Mouse (Mus musculus): ENCODE measurements around the gene Ppp1r1b. TPM values are rescaled to one million over a fixed set of nuclear protein-coding genes. Genes with fewer than 3 reads are reported as not detected.

Gene Ppp1r1b
- polyA plus RNA-seq, 1 experiment from 2014 or later: 60.9 TPM

DNA sequence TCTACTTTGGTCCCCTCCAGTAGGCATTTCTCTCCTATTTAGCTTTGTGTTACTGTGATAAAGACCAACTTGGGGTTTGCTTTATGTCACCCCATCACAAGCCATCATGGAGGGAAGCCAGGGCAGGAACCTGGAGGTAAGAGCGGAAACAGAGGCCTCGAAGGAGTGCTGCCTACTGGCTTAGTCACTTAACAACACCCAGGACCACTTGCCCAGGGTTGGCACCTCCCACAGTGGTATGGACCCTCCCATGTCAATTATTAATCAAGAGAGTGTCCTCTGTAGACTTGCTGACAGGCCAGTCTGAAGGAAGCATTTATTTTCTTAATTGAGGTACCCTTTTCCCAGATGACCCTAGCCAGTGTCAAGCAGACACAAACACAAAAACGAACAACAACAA lies 52.6 kb downstream of the Ppp1r1b start:
- H3K27ac ChIP-seq: peak overlapping the region; percentile 98
- no peaks in the 10 kb centered on the region for H3K27me3 ChIP-seq
- WGBS: 61% methylated on average over 3 of the region's 3 CpGs
- ATAC-seq (replicated peaks; ENCODE audit: insufficient number of reproducible peaks, insufficient read depth, low FRiP score, low read depth): no peak
- H3K9me3 ChIP-seq (replicated peaks): no peaks in the 10 kb centered on the region
- peak overlapping the region; percentile 84 for H3K4me3 ChIP-seq
- H3K4me1 ChIP-seq (replicated peaks): peaks cover 12% of the 10 kb centered on the region
- H3K9ac ChIP-seq: peak overlapping the region; percentile 70
- no peaks in the 10 kb centered on the region; the same call in 1 of the 2 replicates for H3K36me3 ChIP-seq
- peak overlapping the region; percentile 85 for H3K4me2 ChIP-seq

DNA sequence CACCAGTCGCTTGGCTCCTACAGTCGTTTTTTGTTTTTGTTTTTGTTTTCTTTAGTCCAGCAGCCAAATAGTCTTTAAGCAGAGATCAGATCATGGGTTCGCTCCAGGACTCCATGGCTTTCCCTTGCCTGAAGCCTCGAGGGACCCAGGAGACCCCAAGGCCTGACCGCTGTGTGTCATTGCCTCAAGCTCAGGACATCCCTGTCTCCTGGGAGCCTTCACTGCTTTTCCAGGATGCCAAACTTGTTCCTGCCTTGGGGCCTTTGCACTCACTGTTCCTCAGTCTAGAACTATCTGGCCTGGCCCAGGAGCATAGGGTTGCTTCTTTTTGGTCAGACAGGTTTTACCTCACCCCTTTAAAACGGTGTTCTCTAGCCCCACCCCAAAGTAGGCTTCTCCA lies 58.4 kb downstream of the Ppp1r1b start:
- Histone ChIP-seq H3K4me2 (no peak overlapping the region), H3K9ac (no peak overlapping the region), H3K27me3 (no peaks in the 10 kb centered on the region), H3K4me1 (replicated peaks) (peaks cover 19% of the 10 kb centered on the region), H3K27ac (no peak overlapping the region), H3K36me3 (no peaks in the 10 kb centered on the region), H3K4me3 (no peak overlapping the region), H3K9me3 (replicated peaks) (no peaks in the 10 kb centered on the region)
- WGBS: 68% methylated on average over 6 of the region's 6 CpGs
- no peak for ATAC-seq (replicated peaks; ENCODE audit: insufficient number of reproducible peaks, insufficient read depth, low FRiP score, low read depth)

Other genes with a start within 250 kb of the Ppp1r1b start
- gene Fbxl20, start 198.0 kb upstream of the Ppp1r1b start, polyA plus RNA-seq (2015; fragmentation: Nextera tagmentation; extraction: Ambion mirVana): 13.0 and 13.8 TPM in 2 replicates
- gene Med1, start 155.1 kb upstream of the Ppp1r1b start, polyA plus RNA-seq (2015; fragmentation: Nextera tagmentation; extraction: Ambion mirVana): 44.3 and 45.7 TPM in 2 replicates
- gene Cdk12, start 145.3 kb upstream of the Ppp1r1b start, polyA plus RNA-seq (2015; fragmentation: Nextera tagmentation; extraction: Ambion mirVana): 6.1 and 7.0 TPM in 2 replicates
- 0.04 TPM in 1 of 2 replicates, not detected in the other for gene Neurod2, start 18.8 kb upstream of the Ppp1r1b start, polyA plus RNA-seq (2015; fragmentation: Nextera tagmentation; extraction: Ambion mirVana)
- gene Stard3, start 10.0 kb downstream of the Ppp1r1b start, polyA plus RNA-seq (2015; fragmentation: Nextera tagmentation; extraction: Ambion mirVana): 33.9 and 40.5 TPM in 2 replicates
- 154 and 158 TPM in 2 replicates for gene Tcap, start 35.4 kb downstream of the Ppp1r1b start, polyA plus RNA-seq (2015; fragmentation: Nextera tagmentation; extraction: Ambion mirVana)
- 0.52 and 0.57 TPM in 2 replicates for gene Pnmt, start 38.0 kb downstream of the Ppp1r1b start, polyA plus RNA-seq (2015; fragmentation: Nextera tagmentation; extraction: Ambion mirVana)
- 17.0 and 19.3 TPM in 2 replicates for gene Pgap3, start 52.1 kb downstream of the Ppp1r1b start, polyA plus RNA-seq (2015; fragmentation: Nextera tagmentation; extraction: Ambion mirVana)
- gene Erbb2, start 64.1 kb downstream of the Ppp1r1b start, polyA plus RNA-seq (2015; fragmentation: Nextera tagmentation; extraction: Ambion mirVana): 36.1 and 44.2 TPM in 2 replicates
- 98.8 and 108 TPM in 2 replicates for gene Mien1, start 90.6 kb downstream of the Ppp1r1b start, polyA plus RNA-seq (2015; fragmentation: Nextera tagmentation; extraction: Ambion mirVana)
- 1.3 and 5.0 TPM in 2 replicates for gene Grb7, start 98.0 kb downstream of the Ppp1r1b start, polyA plus RNA-seq (2015; fragmentation: Nextera tagmentation; extraction: Ambion mirVana)
- 0.05 and 0.70 TPM in 2 replicates for gene Ikzf3, start 197.6 kb downstream of the Ppp1r1b start, polyA plus RNA-seq (2015; fragmentation: Nextera tagmentation; extraction: Ambion mirVana)
- gene Zpbp2, start 202.7 kb downstream of the Ppp1r1b start, polyA plus RNA-seq (2015; fragmentation: Nextera tagmentation; extraction: Ambion mirVana): 0.11 and 0.43 TPM in 2 replicates
- gene Ormdl3, start 239.0 kb downstream of the Ppp1r1b start, polyA plus RNA-seq (2015; fragmentation: Nextera tagmentation; extraction: Ambion mirVana): 55.6 and 68.0 TPM in 2 replicates
- not detected in 2 replicates for gene Lrrc3c, start 249.9 kb downstream of the Ppp1r1b start, polyA plus RNA-seq (2015; fragmentation: Nextera tagmentation; extraction: Ambion mirVana)